24 mouse cellular contexts compared by ENCODE assay signal in the genomic region with DNA sequence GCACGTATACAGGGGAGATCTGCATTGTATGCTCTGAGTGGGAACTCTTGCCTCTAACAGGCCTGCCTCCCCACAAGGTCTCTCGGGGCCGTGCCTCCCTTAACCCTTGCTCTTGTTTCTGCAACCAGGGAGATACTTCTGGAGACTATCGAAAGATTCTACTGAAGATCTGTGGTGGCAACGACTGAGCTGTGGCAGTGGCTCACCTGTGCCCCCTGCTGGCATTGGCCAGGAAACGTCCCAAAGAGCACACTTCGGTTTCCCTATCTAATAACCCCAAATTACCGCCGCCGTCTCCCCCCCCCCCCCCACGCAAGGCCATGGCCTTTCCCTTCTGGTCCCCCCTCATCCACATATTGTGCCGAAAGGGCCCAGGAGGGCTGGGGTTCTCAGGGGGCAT. TPM values are rescaled to one million over a fixed set of nuclear protein-coding genes. Genes with fewer than 3 reads are reported as not detected.
DNase-seq lines count a peak whose midpoint lies in the region; ATAC-seq and TF ChIP-seq lines count a peak whose summit lies in the region.
"Not testable (repeated sequence)": the region's sequence is repeated elsewhere in the genome, so short reads cannot be mapped to it uniquely, and the experiment has no call there.
"Had no signal": no experiment of that assay in that cellular context is flagged by ENCODE, and none has a peak within 500 bp of the region (broad histone marks: within the 10 kb centered on the region; RNA-seq: fewer than 3 reads in every experiment).

No protein-coding gene starts in this region.

- H3K27ac ChIP-seq in forebrain, postnatal 0 days (ENCODE audit: low read depth, low read length): not testable (repeated sequence)

- WGBS in forebrain, postnatal 0 days: no CpG with 5 or more reads among the region's 12 CpGs

- ATAC-seq in common myeloid progenitor, adult 5-6 weeks (replicated peaks; ENCODE audit: low read depth, poor library complexity, severe bottlenecking): peak; percentile 73
- ATAC-seq in forebrain, postnatal 0 days: peak; percentile 23; the same call in 1 of the 2 replicates
- ATAC-seq in granulocyte monocyte progenitor cell, adult 5-6 weeks (replicated peaks; ENCODE audit: poor library complexity, severe bottlenecking): peak; percentile 83
- ATAC-seq in hematopoietic stem cell, adult 5-6 weeks (replicated peaks in 1 of 2; ENCODE audit: insufficient read depth in 1 of 2, low FRiP score in 2 of 2, low TSS enrichment in 1 of 2, low read depth in 1 of 2, poor library complexity in 2 of 2, severe bottlenecking in 2 of 2): peak; percentile 66 to 67; a peak in 3 of 4 replicates
- ATAC-seq in megakaryocyte, adult 5-6 weeks (ENCODE audit: poor library complexity, severe bottlenecking): peak; percentile 67
- ATAC-seq in megakaryocyte progenitor cell, adult 5-6 weeks (replicated peaks; ENCODE audit: poor library complexity): peak; percentile 87
- ATAC-seq in megakaryocyte-erythroid progenitor cell, adult 5-6 weeks (replicated peaks; ENCODE audit: low FRiP score, low TSS enrichment, poor library complexity, severe bottlenecking): peak; percentile 72

- not testable (repeated sequence) for TF ChIP-seq CTCF in forebrain, postnatal 0 days (IDR thresholded peaks at IDR 0.05; ENCODE audit: low read depth)

- not testable (repeated sequence) for H3K36me3 ChIP-seq in forebrain, postnatal 0 days (ENCODE audit: insufficient read depth)

- not testable (repeated sequence) for H3K4me2 ChIP-seq in forebrain, postnatal 0 days (ENCODE audit: low read depth)

- not testable (repeated sequence) for DNase-seq in forebrain, postnatal 0 days

- not testable (repeated sequence) for H3K9me3 ChIP-seq in forebrain, postnatal 0 days (ENCODE audit: low read length)

- H3K4me1 ChIP-seq in forebrain, postnatal 0 days (ENCODE audit: insufficient read depth): not testable (repeated sequence)

- H3K4me3 ChIP-seq in forebrain, postnatal 0 days (ENCODE audit: low read depth, low read length): not testable (repeated sequence)

- not testable (repeated sequence) for H3K9ac ChIP-seq in forebrain, postnatal 0 days

- H3K27me3 ChIP-seq in forebrain, postnatal 0 days (ENCODE audit: insufficient read depth, low read length): not testable (repeated sequence)

RNA-seq across cellular contexts. Expression of a gene that starts 16.9 kb away (rescaled TPM):
- total RNA-seq in common myeloid progenitor, adult 5-6 weeks (2017): not detected in 2 replicates
- 25.4 and 30.7 TPM in 2 replicates for total RNA-seq in forebrain, postnatal 0 days (2014; rRNA removed)
- polyA plus RNA-seq in forebrain, postnatal 0 days (2015; fragmentation: Nextera tagmentation; extraction: Ambion mirVana): 13.3 and 16.3 TPM in 2 replicates
- not detected in 2 replicates for total RNA-seq in granulocyte monocyte progenitor cell, adult 5-6 weeks (2014; fragmentation: Nextera tagmentation)
- not detected in 2 replicates for total RNA-seq in granulocyte monocyte progenitor cell, adult 5-6 weeks (2017)
- total RNA-seq in hematopoietic stem cell, adult 5-6 weeks (2017): not detected in 2 replicates
- 0.18 TPM in 1 of 2 replicates, not detected in the other for total RNA-seq in megakaryocyte, adult 5-6 weeks (2015)
- total RNA-seq in megakaryocyte, adult 5-6 weeks (2017): 4.2 TPM in 1 of 2 replicates, not detected in the other
- not detected in 2 replicates for total RNA-seq in megakaryocyte progenitor cell, adult 5-6 weeks (2015)
- total RNA-seq in megakaryocyte progenitor cell, adult 5-6 weeks (2017): not detected in 2 replicates
- total RNA-seq in megakaryocyte-erythroid progenitor cell, adult 5-6 weeks (2014; fragmentation: Nextera tagmentation): not detected in 2 replicates
- not detected in 2 replicates for total RNA-seq in megakaryocyte-erythroid progenitor cell, adult 5-6 weeks (2017)
- total RNA-seq: CH12.LX, G1E, MEL had no signal
- polyA plus RNA-seq: activated CD4-positive, CD25-positive, alpha-beta regulatory T cell, adult 4 months; CD4-positive, CD25-positive, alpha-beta regulatory T cell, adult 4 months; G1E; Patski had no signal

RNA-seq across cellular contexts. Expression of a gene that starts 41.5 kb away (rescaled TPM):
- 24.6 and 28.3 TPM in 2 replicates for total RNA-seq in common myeloid progenitor, adult 5-6 weeks (2017)
- 24.2 and 40.0 TPM in 2 replicates for total RNA-seq in forebrain, postnatal 0 days (2014; rRNA removed)
- 36.2 and 40.9 TPM in 2 replicates for polyA plus RNA-seq in forebrain, postnatal 0 days (2015; fragmentation: Nextera tagmentation; extraction: Ambion mirVana)
- 20.9 and 37.8 TPM in 2 replicates for total RNA-seq in granulocyte monocyte progenitor cell, adult 5-6 weeks (2014; fragmentation: Nextera tagmentation)
- 28.1 and 32.1 TPM in 2 replicates for total RNA-seq in granulocyte monocyte progenitor cell, adult 5-6 weeks (2017)
- 70.7 and 77.4 TPM in 2 replicates for total RNA-seq in hematopoietic stem cell, adult 5-6 weeks (2017)
- total RNA-seq in megakaryocyte, adult 5-6 weeks (2015): 20.8 and 25.9 TPM in 2 replicates
- 15.2 and 24.2 TPM in 2 replicates for total RNA-seq in megakaryocyte, adult 5-6 weeks (2017)
- 44.1 and 46.7 TPM in 2 replicates for total RNA-seq in megakaryocyte progenitor cell, adult 5-6 weeks (2015)
- total RNA-seq in megakaryocyte progenitor cell, adult 5-6 weeks (2017): 22.2 and 38.6 TPM in 2 replicates
- total RNA-seq in megakaryocyte-erythroid progenitor cell, adult 5-6 weeks (2014; fragmentation: Nextera tagmentation): 32.7 TPM in 1 of 2 replicates, not detected in the other
- 18.2 and 43.4 TPM in 2 replicates for total RNA-seq in megakaryocyte-erythroid progenitor cell, adult 5-6 weeks (2017)
- polyA plus RNA-seq: brain, embryonic 14.5 days had no signal

RNA-seq across cellular contexts. Expression of a gene that starts 47.3 kb away (rescaled TPM):
- total RNA-seq in common myeloid progenitor, adult 5-6 weeks (2017): not detected in 2 replicates
- total RNA-seq in forebrain, postnatal 0 days (2014; rRNA removed): 1.2 and 6.4 TPM in 2 replicates
- 1.1 and 2.0 TPM in 2 replicates for polyA plus RNA-seq in forebrain, postnatal 0 days (2015; fragmentation: Nextera tagmentation; extraction: Ambion mirVana)
- not detected in 2 replicates for total RNA-seq in granulocyte monocyte progenitor cell, adult 5-6 weeks (2014; fragmentation: Nextera tagmentation)
- total RNA-seq in granulocyte monocyte progenitor cell, adult 5-6 weeks (2017): not detected in 2 replicates
- total RNA-seq in hematopoietic stem cell, adult 5-6 weeks (2017): not detected in 2 replicates
- not detected in 2 replicates for total RNA-seq in megakaryocyte, adult 5-6 weeks (2015)
- 0.04 TPM in 1 of 2 replicates, not detected in the other for total RNA-seq in megakaryocyte, adult 5-6 weeks (2017)
- total RNA-seq in megakaryocyte progenitor cell, adult 5-6 weeks (2015): not detected in 2 replicates
- not detected in 2 replicates for total RNA-seq in megakaryocyte progenitor cell, adult 5-6 weeks (2017)
- not detected in 2 replicates for total RNA-seq in megakaryocyte-erythroid progenitor cell, adult 5-6 weeks (2014; fragmentation: Nextera tagmentation)
- not detected in 2 replicates for total RNA-seq in megakaryocyte-erythroid progenitor cell, adult 5-6 weeks (2017)
- total RNA-seq: adrenal gland, adult 2 months; CH12.LX; ES-E14; MEL had no signal
- polyA plus RNA-seq: activated CD4-positive, CD25-positive, alpha-beta regulatory T cell, adult 4 months; adrenal gland, adult 2 months; C2C12; CD4-positive, CD25-positive, alpha-beta regulatory T cell, adult 4 months; G1E; Patski had no signal

RNA-seq across cellular contexts. Expression of a gene that starts 55.7 kb away (rescaled TPM):
- not detected in 2 replicates for total RNA-seq in common myeloid progenitor, adult 5-6 weeks (2017)
- total RNA-seq in forebrain, postnatal 0 days (2014; rRNA removed): not detected in 2 replicates
- polyA plus RNA-seq in forebrain, postnatal 0 days (2015; fragmentation: Nextera tagmentation; extraction: Ambion mirVana): not detected in 2 replicates
- not detected in 2 replicates for total RNA-seq in granulocyte monocyte progenitor cell, adult 5-6 weeks (2014; fragmentation: Nextera tagmentation)
- total RNA-seq in granulocyte monocyte progenitor cell, adult 5-6 weeks (2017): not detected in 2 replicates
- not detected in 2 replicates for total RNA-seq in hematopoietic stem cell, adult 5-6 weeks (2017)
- total RNA-seq in megakaryocyte, adult 5-6 weeks (2015): not detected in 2 replicates
- total RNA-seq in megakaryocyte, adult 5-6 weeks (2017): not detected in 2 replicates
- not detected in 2 replicates for total RNA-seq in megakaryocyte progenitor cell, adult 5-6 weeks (2015)
- total RNA-seq in megakaryocyte progenitor cell, adult 5-6 weeks (2017): not detected in 2 replicates
- total RNA-seq in megakaryocyte-erythroid progenitor cell, adult 5-6 weeks (2014; fragmentation: Nextera tagmentation): not detected in 2 replicates
- total RNA-seq in megakaryocyte-erythroid progenitor cell, adult 5-6 weeks (2017): not detected in 2 replicates
- total RNA-seq: adrenal gland, adult 18-20 months; adrenal gland, adult 2 months; adrenal gland, adult 8-10 months; adrenal gland, postnatal 10 days; adrenal gland, postnatal 14 days; adrenal gland, postnatal 25 days; adrenal gland, postnatal 36 days; adrenal gland, postnatal 4 days; CH12.LX; G1E; MEL had no signal
- polyA plus RNA-seq: activated CD4-positive, CD25-positive, alpha-beta regulatory T cell, adult 4 months; adrenal gland, adult 2 months; brain, embryonic 14.5 days; C2C12; CD4-positive, CD25-positive, alpha-beta regulatory T cell, adult 4 months; G1E; Patski had no signal

RNA-seq across cellular contexts. Expression of a gene that starts 56.4 kb away (rescaled TPM):
- total RNA-seq in common myeloid progenitor, adult 5-6 weeks (2017): not detected in 2 replicates
- total RNA-seq in forebrain, postnatal 0 days (2014; rRNA removed): not detected in 2 replicates
- polyA plus RNA-seq in forebrain, postnatal 0 days (2015; fragmentation: Nextera tagmentation; extraction: Ambion mirVana): not detected in 2 replicates
- not detected in 2 replicates for total RNA-seq in granulocyte monocyte progenitor cell, adult 5-6 weeks (2014; fragmentation: Nextera tagmentation)
- total RNA-seq in granulocyte monocyte progenitor cell, adult 5-6 weeks (2017): not detected in 2 replicates
- not detected in 2 replicates for total RNA-seq in hematopoietic stem cell, adult 5-6 weeks (2017)
- not detected in 2 replicates for total RNA-seq in megakaryocyte, adult 5-6 weeks (2015)
- total RNA-seq in megakaryocyte, adult 5-6 weeks (2017): not detected in 2 replicates
- total RNA-seq in megakaryocyte progenitor cell, adult 5-6 weeks (2015): not detected in 2 replicates
- not detected in 2 replicates for total RNA-seq in megakaryocyte progenitor cell, adult 5-6 weeks (2017)
- total RNA-seq in megakaryocyte-erythroid progenitor cell, adult 5-6 weeks (2014; fragmentation: Nextera tagmentation): not detected in 2 replicates
- not detected in 2 replicates for total RNA-seq in megakaryocyte-erythroid progenitor cell, adult 5-6 weeks (2017)
- total RNA-seq: adrenal gland, adult 18-20 months; adrenal gland, adult 2 months; adrenal gland, adult 8-10 months; adrenal gland, postnatal 10 days; adrenal gland, postnatal 14 days; adrenal gland, postnatal 25 days; adrenal gland, postnatal 36 days; adrenal gland, postnatal 4 days; CH12.LX; G1E; MEL had no signal
- polyA plus RNA-seq: activated CD4-positive, CD25-positive, alpha-beta regulatory T cell, adult 4 months; adrenal gland, adult 2 months; brain, embryonic 14.5 days; C2C12; CD4-positive, CD25-positive, alpha-beta regulatory T cell, adult 4 months; G1E; Patski had no signal

Comparison
In these comparisons a context has a peak if more than half of its experiments do, and no peak if none do; other contexts are left out.
1. ATAC-seq: peak in every context shown above with its lines; median percentile 87 in megakaryocyte progenitor cell, adult 5-6 weeks; 83 in granulocyte monocyte progenitor cell, adult 5-6 weeks; 73 in common myeloid progenitor, adult 5-6 weeks; 72 in megakaryocyte-erythroid progenitor cell, adult 5-6 weeks; 67 in megakaryocyte, adult 5-6 weeks; 66 in hematopoietic stem cell, adult 5-6 weeks; 23 in forebrain, postnatal 0 days.